Mouse (Mus musculus) right cerebral cortex, adult 18-20 months (tissue): ENCODE results near the gene Krt77.

Experiments
- DNase-seq: peaks from one replicate; pipeline ENCODE4 v3.0.0; 2022; ENCODE audit warnings: mixed read lengths

Gene Krt77

DNA sequence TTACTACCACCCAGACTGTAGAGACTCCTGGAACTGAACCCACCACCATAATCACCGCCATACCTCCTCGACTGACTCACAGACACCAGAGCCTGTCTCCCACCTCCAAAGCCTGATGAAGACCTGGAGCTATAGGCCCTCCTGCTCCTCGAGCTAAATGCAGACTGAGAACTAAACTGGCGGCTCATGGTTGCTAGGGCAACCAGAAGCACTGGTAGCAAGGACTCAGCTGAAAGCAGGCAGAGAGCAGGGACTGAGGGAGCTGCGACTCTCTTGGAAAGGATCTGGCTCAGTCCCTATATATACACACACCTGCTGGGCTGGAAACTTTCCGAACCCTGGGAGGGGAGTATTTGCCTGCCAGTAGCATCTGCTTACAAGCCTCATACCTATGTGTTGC is at the start of gene Krt77:
Gene Krt77 (minus strand): TSS at position 275 of the 400 bp plus-strand sequence.
- DNase-seq = peak; percentile 80

DNA sequence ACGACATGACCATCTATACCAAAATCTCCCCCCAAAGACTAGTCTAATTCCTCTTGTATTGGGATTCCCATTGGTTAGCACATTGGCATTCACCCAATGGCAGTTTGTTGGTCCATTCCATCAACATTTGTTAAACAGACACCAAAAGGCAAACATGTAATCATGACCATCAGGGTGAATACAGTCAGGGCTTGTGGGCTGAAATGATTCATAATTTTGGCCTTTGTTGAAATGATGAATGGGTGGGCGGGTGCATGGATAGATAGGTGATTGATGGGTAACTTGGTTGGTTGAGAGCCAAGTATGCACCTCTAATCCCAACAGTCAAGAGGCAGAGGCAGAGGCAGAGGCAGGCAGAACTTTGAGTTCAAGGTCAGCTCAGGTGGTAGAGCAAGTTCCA is 46.6 kb upstream of the Krt77 start:
- DNase-seq = no peak

DNA sequence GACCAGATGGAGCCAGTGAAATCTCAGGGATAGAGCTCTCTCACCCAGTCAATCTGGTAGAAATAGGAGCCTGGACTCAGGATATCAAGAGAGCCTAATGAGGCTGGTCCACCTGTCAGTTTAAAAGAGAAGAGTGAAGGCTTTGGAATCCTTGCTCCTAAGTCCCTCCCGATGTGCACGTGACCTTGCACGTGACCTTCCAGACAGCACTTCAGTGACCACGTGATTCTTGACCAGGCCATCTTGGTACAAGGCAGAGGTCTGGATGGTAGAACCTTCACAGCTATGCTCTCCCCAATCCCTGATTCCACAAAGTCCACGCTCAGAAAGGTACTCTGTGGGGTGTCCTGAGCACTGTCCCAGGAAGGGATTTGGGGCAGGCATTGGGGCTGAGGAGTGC is 35.3 kb upstream of the Krt77 start:
- no peak for DNase-seq

DNA sequence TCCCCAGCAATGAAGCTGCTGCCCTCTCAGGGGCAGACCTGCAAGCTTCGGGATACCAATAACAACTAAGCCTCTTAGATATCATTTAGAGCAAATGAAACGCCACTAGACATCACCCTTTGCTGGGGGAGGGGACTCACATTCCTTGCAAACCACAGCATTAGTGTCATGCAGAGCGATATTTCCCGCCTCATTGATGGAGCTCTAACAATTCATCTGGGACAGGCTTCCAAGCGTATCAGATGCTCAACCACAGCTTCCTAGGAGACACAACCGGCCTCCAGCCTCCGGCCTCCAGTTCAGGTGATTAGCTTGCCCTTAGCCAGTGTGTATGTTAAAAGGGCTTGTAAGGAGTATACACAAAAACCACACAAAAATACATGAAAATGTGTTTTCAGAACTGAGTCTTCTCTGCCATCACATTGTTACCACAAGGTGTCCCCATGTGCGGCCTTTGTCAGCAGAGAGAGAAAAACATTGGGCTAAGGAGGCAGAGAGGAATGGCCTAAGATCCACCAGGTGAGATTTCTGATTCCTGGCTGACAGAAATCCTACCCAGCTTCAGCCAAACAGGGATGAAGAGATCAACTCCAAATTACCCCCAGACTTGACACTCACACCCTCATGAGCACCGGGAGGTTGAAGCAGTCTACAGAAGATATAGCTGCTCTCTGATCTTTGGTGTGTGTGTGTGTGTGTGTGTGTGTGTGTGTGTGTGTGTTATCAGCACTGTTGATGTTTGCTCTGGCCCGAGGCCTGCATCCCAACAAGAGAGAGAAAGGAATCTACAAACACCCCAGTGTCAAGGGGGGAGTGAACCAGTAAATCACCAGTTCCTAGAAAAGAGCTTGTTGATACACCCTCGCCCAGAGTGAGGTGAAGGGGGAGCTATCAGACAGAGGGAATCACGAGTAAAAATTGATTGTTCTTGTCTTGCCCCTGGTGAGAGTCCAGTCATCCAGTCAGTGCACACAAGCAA is 33.0 kb upstream of the Krt77 start:
- no peak for DNase-seq

DNA sequence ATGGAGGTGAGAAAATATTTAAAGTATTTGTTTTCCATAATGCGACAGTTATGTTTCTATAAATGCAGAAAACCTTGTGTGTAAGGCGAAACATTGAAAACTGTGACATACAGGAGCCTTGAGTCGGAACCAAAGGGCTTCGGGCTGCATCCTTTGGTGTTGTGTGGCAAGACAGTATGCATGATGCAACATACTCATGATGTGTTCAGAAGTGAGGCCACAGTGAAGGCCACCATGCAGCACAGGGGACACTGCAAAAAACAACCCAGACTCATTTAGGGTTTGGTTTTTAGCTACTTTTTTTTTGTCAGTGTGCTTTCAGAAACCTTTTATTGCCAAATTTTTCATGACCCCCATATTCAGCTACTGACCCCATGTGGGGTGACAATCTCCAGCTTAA is 25.7 kb upstream of the Krt77 start:
- DNase-seq = no peak

DNA sequence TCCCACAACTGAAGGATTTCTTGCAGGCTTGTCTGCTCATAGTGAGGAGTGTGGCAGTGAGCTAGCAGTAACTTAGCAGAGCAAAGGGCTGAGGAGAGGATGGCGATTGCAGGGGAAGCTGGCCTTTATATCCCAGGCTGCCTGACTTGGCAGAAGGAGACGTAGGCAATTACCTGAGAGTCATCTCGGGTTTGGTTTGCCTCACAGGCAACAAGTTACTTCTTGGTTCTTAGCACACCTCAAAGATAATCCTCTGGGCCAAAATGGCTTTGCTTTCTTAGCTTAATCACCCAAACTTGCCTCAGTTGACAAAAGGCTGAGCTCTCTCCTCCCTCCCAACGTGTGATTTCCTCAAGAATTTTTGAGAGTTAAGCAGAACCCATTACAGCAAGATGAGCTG is 23.3 kb upstream of the Krt77 start, which contains the start of gene Krt76:
Gene Krt76 (minus strand): TSS at position 101 of the 400 bp plus-strand sequence.
- no peak for DNase-seq

DNA sequence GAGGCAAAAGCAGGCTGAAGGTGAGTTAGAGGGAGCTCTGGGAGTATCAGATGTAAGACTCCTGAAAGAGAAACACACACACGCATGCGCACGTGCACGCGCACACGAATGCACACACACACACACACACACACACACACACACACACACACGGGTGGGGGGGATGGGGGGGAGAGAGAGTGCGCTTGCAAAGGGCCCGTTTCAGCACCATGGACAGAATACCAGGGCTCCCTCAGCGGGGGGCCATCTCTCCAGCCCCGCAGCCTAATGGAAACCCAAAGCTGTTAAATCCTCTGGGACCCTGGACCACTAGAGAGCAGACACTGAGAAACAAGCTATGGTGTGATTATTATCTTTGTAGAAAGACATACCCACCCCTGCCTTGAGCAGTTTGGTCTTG is 10.3 kb upstream of the Krt77 start:
- DNase-seq = no peak

DNA sequence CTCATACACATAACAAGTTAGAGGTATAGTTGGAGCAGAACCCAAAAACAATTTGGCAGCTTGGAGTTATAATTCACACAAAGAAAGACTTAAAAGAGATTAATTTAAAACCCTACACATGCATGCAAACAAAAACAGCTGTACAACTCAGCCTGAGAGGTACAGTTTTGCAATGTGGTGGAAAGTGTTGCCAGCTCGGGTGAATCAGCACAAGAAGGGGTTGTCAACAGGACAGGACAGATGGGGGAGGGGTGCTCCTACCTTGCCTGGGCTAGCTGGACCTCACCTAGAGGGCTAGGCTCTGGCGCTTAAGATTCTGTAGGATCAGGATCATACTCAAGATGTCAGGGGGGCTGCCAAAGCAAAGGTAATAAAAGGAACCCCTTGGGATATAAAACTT is 8.5 kb upstream of the Krt77 start:
- DNase-seq = no peak

DNA sequence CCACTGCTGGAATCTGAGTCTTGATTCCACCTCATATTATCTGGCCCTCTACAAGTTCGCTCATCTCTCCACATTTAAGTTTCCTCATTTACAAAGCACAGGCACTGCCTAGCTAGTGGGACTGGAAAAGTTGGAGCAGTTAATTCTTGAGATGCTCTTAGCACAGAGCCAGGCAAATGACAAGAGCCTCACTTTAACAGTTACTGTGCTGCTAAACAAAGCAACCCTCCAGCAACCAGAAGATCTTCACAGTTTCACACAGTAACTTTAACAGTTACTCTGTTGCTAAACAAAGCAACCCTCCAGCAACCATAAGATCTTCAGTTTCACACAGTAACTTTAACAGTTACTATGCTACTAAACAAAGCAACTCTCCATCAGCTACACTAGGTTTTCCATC is 4.9 kb upstream of the Krt77 start:
- no peak for DNase-seq

DNA sequence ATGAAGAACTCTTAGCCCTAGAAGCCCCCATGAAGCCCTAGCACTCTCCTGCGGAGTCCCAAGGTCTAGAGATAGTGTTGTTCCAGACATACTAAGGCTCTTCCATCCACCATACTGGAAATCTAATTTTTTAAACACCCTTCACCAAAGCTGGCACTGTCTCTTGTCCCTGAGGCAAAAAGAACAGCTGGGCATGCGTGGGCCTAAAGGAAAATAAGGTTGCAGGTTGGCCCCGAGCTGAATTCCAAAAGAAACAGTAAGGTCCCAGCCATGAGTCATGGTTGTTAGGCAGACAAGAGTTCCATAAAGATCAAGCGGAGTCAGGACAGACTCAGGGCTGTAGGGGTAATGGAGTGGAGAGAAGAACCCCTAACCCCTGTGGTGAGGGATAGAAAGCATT is 3.7 kb upstream of the Krt77 start:
- DNase-seq = peak; percentile 53

DNA sequence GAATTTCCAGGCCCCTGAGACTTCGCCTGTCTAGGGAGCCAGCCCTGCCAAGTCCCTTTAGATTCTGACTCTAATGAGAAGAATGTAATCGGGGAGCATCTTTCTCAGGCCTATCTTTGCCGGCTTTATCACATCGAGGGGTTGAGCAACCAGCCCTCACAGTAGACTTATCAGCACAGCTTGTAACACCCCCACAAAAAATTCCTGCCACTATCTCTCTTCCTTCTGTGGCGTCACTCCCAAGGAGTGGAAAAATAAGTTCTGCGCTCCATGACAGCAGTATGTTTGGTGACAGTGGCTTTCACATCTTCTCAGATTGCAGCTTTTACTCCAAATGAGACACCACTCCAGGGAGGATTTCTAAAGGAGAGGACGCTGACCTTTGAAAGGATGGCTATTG is 2.8 kb downstream of the Krt77 start:
- peak; percentile 68 for DNase-seq

DNA sequence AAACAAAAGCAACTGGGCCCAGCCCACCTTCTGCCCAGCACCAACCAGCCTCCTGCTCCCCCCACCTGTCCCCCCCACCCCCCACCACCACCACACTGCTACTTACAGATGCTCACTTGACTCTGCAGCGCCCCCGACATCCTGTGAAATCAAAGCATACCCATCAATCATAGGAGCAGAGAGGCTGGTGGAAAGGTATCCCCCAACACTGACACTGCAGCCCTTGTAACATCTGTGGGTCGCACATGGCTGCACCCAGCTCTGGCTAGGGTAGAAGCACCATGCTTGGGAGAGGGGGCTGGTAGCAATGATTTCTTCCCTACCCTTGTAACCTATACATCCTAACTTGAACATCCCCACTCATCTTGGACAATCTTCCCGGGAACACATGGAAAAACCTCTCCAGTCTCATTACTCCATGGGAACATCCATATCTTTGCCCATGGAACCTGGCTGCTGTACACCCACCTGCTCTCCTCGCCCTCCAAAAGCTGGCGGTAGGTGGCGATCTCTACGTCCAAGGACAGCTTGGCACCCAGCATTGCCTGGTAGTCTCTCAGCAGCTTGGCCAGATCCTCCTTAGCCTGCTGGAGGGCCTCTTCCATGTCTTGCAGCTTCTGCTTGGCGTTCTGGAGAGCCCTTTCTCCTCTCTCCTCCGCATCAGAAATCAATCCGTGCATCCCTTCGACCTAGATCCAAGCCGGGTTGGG is 8.9 kb downstream of the Krt77 start:
- no peak for DNase-seq

DNA sequence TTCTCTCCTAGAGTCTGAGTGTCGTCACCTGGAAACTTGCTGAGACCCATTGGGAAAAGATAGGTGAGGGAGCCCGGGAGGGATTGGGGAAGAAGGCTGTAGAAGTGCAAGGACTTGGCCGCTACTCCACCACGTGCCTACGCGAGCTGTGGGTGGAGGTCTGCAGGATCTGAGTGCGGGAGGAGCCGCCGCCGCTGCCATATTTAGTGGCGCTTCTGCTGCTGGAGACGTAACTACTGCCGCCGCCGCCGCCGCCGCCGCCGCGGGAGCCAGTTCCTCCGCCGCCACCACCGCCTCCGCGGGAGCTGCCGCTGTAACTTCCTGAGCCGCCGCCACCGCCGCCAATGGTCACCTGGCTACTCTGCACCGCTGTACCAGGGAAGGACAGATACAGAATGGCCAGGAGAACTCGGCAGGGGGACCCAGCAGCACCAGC is 9.8 kb downstream of the Krt77 start:
- DNase-seq = peak; percentile 76

DNA sequence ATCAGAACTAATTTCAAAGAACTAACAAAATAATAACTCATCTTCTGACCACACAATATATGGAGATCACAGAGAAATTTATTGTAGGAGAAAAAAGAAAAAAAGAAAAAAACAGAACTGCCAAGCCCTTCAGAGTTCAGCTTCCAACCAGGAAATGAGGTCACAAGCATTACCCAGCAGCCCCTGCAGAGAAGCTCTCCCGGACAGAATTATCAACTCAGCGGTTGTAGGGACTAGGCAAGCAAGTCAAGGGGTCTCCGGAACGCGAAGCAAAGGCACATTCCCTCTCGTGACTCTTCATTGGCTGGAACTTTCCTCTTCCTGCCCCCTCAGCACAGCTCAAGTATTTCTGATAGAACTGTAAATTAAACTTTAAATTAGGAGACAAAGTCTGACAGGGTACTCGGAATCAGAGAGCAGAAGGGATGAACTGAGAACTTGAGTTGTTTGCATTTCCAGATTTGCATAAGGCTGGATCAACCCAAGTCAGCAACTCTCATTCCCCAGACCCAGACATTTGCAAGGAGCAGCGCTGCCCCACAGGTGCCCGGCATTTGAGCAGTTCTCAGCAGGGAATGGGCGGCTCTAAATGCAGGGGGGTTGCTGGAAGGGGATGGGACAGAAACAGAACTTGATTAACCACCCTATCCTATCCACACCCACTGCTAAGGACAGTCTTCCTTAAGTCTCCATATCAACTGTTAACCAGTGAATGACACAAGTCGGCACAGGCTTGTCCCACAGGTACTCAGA is 10.7 kb downstream of the Krt77 start:
- no peak for DNase-seq

DNA sequence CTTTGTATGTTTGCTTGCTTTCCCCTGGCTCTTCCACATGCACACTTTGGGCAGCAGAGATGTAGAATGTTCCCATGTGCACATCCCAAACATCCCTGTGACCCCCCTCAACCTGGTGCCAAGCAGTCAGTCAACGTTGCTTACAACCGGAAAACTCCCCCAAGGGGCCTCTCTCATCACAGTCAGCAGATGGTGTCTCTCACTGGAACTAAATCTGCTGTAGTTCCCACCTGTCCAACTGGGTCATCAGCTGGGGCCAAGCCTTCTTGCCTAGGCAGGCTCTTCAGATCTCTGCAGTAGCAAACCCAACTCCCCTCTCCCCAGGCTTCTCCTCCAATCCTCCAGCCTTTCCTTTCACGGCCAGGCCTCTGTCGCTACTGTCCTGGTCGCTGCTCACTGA is 12.8 kb downstream of the Krt77 start:
- no peak for DNase-seq

DNA sequence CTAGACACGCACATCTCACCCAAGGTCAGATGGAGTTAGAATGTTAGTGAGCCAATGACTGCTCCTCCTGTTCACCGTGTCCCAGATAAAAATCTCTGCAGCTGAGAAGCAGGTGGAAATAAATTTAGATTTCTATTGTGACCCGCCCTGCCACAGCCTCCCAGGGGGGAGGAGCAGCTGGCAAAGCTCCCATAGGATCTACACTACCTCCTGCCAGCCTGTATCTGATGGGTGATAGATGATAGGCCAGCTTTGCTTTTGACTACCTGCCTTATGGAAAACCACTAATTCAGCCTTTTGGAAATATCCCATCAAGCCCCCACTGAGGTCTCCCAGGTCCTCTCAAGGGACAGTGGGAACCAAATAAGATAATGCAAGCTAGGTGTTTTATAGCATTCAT is 13.8 kb downstream of the Krt77 start:
- DNase-seq = no peak

DNA sequence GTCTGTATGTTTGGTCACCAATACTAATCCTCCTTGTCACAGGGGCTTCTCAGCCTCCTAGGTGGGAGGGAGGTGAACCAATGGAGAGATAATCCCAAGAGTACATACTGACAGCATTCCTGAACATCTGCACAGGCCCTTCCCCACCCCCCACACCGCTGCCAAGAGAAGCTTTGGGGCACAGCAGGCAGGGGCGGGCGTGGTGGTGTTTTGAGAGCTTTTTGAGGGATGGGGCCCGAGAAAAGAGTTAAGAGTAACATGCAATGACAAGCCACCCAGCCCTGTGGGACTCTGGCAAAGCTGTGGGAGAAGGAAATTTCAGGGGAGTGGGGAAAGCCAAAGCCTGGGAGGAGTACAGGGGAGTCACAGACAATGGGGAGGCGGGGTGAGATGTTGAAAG is 15.2 kb downstream of the Krt77 start:
- no peak for DNase-seq

DNA sequence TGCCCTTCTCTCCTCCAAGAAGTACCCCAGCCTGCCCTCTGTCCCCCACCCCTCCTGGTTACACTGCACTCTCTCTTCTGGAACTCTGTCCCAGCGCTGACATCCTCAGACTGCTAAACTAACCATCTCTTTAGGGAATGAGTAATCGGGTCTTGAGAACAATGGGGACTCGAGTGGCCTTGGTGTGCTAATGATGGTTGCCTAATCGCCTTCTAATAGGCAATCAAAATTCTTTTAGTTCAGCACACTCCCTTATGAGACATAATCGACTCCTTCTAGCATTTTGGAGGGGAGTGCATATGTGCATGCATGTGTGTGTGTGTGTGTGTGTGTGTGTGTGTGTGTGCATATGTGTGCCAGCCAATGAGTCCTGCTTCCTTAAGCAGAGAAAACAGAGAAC is 16.9 kb downstream of the Krt77 start:
- no peak for DNase-seq

DNA sequence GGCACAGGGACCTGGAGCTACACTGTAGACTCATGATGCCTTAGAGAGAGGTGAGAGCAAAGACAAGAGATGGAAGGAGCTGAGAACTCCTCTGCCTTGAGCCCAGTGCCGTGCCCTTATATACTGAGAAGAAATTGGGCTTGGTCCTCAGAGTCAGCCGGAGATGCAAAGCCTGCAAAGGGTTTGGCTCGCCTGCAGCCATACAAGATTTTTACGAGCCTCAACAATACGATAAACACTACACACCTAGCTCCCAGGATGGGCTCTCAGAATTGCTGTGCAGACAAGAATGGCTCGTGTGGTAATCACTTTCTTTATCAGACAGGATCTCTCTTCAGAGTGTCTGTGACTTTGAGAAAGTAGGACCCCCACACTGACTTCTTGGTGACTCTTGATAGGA is 18.8 kb downstream of the Krt77 start, which contains the start of gene Krt1:
Gene Krt1 (minus strand): TSS at position 101 of the 400 bp plus-strand sequence.
- DNase-seq = no peak

DNA sequence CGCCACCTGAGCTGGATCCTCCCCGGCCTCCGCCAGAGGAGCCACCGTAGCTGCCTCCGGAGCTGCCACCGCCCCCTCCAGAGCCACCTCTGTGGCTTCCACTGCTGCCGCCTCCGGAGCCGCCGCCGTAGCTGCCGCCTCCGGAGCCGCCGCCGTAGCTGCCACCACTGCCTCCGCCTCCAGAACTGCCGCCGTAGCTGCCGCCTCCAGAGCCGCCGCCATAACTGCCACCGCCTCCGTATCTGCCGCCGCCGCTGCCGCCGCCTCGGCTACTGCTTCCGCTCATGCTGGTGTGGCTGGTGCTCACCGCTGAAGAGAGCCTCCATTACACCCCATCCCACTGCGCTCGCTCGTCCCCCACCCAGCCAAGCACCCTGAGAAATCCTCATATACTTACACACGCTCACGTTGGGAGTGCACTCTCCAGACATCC is 23.5 kb downstream of the Krt77 start:
- DNase-seq = peak; percentile 49

DNA sequence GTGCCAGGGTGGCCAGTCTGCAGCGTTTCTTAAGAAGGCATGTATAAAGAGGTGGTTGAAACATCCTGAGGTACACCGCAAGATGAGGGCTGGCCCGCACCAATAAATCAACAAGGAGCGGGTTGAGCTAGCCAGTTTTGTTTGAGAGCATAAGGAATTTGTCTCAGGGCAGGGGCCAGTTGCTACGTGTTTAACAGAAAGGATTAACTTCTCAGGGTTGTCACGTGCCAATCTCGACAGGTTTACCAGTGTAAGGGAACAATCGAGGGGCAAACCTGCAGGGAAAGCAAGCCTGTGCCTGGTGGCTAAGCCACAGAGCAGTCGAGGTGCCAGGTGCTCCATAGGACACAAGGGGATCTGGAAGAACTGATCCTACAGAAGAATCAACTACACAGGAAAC is 26.3 kb downstream of the Krt77 start:
- no peak for DNase-seq

DNA sequence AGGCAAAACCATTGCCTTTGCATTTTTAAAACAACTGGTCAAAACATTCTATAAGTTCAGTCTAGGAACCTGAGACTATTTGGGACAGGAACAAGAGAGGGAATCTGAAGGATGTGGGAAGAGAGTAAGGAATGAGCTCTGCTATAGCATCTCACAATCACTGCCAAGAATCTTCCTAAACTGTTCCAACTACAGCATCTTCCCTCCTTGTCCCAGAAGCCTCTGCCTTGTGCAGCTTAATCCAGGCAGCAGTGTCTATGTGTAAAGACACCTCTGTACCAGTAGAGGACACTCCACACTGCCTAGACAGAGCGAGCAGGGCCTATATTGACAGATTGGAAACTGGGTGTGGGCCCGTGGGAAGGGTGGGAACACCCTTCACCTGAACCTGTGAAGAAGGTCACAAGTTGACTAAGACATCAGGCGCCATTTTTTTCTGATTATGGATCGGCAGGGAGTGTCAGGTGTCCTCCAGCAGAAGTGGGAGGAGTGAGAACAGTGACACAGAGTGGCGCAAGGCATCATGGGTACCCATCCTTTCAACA is 34.6 kb downstream of the Krt77 start:
- no peak for DNase-seq

DNA sequence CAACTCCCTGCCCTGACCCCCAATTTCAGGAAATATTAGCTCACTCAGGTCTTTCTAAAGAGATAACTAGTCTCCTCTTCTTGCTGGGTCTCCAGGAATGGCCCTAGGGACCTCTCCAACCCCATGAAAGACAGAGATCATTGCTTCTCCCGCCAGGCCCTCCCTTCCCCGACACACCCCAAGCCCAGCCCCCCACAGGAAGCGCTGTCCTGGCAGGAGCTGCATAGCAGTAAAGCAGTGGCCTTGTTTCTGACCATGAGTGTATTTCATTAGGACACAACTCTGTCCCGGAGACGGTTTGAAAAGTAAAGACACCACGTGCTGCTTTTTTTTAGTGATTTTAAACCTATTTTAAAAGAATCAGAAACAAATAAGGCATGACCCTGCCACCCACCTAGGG is 36.4 kb downstream of the Krt77 start:
- DNase-seq = no peak
